Mouse (Mus musculus): Measurements from ENCODE around the gene Tspan3.

Gene Tspan3

DNA sequence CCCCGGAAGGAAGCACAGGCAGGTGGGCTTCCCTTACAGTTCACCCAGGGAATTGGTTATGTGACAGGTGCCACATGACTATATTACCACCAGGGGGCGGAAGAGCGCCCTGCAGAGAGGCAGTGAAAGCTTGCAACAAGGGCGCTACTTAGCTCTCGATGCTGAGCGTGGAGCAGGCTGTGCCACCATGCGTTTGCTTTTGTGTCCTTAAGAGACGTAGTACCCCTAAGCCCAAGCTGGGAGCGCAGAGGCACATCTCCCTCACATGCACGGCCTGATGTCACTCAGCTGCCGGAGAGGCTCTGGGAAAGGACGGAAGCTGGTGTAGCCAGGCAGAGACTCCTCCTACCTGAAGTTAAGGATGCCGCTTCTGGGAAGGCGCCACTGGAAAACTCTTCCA lies 46.7 kb downstream of the Tspan3 start:
- in situ Hi-C loops (cut with MseI, MboI) = loop anchor here in 1 of 2 experiments (5.0 kb wide), 1 partner anchor 41 kb away; no protein-coding TSS in a partner anchor

DNA sequence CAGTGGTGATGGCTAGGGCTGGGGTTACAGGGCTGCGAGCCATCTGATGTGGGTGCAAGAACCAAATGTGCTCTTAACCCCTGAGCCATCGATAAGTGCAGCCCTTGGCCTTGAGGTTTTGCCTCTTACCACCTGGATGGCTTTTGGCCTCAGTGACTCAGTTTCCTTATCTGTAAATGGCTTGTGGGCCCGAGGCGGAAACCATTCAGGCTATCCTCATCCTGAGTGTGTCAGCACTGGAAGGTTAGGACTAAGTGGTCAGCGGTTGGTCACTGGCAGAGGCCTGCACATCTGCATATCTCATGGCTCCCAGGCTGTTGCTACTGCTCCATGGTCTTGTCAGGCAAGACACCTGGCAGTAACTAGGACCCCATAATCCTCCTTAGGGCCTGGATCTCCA lies 47.2 kb downstream of the Tspan3 start:
- in situ Hi-C loops (cut with MseI, MboI) = loop anchor here in 1 of 2 experiments (5.0 kb wide), 1 partner anchor 41 kb away; no protein-coding TSS in a partner anchor

DNA sequence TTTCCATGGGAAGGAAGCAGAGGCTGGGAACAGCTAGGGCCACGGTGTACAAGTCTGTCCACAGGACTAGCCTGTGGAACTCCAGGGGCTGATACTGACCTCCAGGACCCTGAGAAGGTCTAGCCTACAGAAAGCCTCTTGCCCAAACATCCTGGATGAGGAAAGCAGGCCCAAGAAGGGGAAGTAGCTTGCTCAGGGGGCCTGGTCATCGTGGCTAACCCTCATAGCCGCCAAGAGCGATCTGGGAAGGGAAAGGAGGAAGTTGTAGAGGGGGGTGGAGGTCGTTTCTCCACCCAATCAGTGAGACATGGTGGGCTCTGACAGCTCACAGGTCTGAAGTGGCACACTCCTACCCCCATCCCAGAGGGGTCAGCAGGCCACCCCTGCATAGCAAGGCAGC lies 57.1 kb downstream of the Tspan3 start:
- in situ Hi-C loops (cut with MseI, MboI) = no loop called here

DNA sequence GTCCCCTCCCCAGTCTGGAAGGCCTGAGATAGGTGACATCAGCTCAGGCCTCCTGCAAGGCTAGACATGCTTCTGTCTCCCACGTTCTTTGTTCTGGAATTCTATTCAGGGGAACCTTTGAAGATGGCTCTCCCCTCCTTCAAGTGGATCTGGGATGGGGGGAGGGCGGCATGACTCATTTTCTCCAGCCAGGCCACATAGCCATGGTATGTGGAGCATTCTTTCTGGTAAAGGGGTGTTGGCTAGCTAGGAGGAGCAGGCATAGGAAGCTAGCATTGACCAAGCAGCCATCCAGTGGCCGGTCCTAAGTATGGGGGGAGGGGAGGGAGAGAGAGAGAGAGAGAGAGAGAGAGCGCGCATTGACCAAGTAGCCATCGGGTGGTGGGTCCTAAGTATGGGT lies 57.8 kb downstream of the Tspan3 start:
- in situ Hi-C loops (cut with MseI, MboI) = no loop called here

DNA sequence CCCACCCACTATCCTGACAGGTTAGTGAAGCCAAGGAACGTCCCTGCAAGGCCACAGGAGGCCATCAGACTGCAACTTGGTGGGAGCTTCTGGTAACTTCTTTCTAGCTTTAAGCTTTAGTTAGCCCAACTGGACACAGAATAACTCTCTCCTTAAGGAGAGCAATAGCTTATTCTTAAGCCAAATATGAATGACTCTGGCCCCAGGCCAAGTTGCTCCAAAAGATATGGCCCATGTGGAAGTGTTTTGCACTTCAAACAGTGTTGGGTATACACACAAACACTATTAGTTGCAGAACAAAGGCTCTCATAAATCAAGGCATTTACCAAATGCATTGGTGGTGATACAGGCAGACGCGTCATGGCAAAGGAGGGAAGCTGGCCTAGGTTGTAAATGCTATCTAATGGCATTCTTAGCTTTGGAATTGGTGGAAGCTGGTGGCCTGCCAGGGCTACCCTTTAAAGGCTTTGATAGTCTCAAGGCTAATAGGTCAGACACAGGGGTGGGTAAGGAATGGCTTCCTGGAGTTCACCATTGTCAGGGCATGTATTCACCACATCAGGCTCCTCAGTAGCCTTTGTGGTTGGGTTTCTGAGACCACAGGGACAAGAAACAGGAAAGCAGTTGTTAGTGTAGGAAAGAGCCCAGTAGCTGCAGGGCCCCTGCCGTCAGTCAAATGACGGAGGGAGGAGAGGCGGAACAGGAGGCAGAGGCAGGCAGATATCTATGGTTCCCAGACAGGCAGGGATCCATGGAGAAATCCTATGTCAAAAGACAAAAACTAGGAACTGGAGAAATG lies 58.8 kb downstream of the Tspan3 start:
- in situ Hi-C loops (cut with MseI, MboI) = no loop called here

DNA sequence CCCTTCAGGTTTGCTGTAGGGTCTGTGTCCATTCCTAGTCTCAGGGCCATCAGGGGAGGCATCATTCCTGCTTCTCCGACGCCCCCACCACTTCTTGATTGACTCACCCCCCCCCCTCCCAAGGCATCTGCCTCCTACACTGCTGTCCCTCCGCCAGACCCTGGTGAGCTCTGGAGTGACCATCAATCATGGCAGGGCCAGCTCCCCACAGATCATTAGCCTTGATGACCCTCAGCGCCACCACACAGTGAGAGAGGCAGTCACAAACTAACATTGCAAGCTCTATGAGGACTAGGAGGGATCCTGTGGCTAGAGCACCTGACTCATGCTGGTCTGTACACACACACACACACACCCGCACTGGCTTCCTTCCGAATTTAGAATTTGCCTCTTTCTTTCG lies 60.4 kb downstream of the Tspan3 start:
- in situ Hi-C loops (cut with MseI, MboI) = no loop called here

DNA sequence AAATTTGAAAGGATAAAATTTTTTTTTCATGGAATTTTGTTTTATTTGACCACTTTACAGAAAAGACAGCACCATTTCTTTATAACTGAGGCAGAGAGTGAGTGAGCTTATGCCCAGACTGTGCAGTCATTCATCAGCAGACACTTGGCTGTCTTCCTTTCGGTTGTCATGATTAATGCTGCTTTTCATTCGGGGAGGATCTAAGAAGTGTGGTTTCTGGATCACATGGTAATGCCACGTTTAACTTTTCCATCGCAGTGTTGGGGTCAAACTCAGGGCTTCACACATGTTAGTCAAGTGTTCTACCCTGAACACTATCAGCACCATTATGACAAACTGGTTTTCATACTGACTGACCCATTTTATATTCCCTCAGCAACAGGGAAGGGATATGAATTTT lies 64.3 kb downstream of the Tspan3 start:
- in situ Hi-C loops (cut with MseI, MboI) = no loop called here

DNA sequence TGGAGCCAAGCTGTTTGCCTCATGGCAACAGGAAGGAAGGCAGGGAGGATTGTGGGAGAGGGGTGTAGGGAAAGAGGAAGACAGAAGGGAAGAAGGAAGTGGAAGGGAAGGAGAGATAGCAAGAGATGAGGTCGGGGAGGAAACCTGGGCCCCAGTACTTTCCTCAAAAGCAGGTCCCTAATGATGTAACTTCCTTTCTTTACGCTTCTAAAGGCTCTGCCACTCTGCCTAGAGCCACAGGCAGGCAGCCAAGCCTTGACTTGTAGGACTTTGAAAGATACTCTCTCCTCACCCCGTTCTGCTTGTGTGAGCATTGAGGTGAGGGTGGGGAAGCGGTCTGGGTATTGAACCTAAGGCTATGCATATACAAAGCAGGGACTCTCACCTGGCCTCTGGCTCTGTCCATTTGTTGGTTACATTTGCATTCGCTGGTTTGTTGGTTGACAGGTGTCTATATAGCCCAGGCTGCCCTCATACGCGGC lies 65.2 kb downstream of the Tspan3 start:
- in situ Hi-C loops (cut with MseI, MboI) = no loop called here

DNA sequence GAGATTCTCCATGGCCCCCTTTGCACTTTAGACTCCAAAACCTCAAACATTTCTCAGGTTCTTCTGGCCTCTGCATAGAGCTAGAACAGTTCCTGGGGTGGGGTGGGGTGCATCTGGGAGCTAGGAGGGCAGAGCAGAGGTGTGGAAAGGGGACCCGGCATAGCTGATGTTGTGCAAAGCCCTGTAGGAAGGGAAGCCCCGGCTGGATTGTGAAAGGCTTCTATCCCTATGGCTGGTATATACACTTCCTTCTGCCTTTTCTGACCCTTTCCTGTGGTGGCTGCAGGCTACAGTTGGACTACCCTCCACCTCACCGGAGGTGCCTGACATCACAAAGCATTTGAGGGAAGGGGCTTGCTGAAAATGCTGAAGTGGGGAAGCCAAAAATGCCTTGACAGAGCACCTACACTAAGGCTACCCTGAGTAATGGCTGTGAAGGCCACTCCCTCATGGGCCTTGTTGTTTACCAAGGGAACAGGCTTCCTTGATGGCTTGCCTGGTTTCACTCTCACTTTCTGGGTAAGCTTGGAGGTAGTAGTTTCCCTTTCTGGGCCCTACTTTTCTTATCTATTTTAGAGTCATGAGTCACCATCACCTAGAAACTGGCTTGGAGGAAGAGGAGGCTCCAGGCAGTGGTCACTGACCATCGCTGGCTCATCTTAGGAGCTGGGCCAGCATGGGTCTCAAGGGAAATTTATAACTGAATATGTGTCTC lies 67.5 kb downstream of the Tspan3 start:
- in situ Hi-C loops (cut with MseI, MboI) = no loop called here

DNA sequence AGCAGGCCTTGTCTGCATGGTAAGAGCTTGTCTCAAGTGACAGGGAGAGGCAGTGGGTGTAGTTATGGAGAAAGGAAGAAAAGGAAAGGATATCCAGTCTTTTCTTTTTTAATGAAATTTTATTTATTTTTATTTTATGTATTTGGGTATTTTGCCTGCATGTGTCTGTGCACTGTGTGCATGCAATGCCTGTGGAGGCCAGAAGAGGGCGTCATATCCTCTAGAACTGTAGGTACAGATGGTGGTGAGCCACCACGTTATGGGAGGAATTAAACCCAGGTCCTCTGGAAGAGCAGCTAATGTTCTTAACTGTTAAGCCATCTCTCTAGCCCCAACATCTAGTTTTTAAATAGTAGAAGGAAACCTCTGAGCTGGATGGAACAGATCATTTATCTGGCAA lies 73.2 kb downstream of the Tspan3 start:
- in situ Hi-C loops (cut with MseI, MboI) = no loop called here

DNA sequence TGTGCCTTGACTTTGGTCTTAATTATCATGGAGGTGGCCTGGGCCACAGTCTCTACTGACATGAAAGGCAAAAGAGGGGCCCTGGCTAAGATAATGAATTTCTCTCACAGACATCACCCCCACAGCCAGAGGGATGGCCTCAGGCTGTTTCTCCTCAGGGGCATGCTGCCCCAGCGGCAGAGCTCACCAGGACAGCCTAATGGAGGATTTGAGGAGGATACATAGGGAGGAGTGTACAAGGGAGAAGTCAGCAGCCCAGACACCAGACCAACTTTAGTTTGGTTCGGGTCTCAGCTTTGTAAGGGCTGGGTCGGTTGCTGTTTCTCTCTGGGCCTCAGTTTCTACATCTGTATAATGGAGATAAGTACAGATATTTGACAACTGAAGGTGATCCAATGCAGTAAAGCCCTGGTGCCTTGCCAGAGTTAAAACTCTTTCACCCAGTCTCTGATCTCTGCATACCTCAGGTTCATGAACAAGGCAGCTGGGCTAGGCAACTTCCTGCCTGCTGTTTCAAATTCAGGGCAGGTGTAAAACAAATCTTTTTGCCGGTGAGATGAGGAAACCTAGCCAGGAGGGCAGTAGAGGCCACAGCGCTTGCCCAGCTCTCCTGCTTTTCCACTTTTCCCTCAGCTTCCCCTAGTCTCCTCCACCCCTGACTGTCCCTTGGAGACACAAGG lies 74.6 kb downstream of the Tspan3 start:
- in situ Hi-C loops (cut with MseI, MboI) = no loop called here

DNA sequence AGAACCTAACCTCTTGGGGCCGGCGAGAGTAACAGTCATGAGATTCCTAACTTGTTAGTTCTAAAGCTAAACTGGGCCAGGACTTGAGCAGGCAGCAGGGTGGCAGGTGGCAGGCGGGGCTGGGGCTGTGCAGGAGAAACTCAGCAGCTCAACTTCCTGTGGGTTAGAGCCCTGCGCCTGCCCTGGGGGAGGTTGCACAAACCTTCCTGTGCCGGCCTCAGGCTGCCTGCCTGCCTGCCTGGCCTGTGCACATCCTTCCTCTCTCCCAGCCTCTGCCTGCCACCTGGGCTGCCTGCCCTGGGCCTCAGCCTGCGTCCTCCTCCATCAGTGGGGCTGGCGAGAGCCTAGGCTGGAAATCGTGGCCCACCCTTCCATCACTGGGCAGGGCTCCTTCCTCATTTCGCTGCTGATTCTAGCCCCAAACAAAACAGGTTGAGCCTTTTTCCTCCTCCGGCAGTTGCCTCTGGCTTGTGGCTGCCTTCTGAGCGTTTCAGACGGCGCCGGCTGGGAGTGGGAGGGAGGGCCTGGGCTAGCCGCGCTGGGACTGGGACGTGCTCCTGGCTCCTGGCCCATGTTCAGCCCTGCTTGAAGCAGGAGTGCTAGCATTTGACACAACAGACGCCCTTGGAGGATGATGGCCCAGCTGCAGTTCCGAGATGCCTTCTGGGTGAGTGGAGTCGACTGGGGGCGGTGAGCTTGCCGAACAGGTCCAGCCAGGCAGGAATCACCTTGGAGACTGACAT lies 75.3 kb downstream of the Tspan3 start, which contains the start of gene Pstpip1:
Gene Pstpip1, plus strand, starts transcription at position 185 of the 743 bp plus-strand sequence.
- in situ Hi-C loops (cut with MseI, MboI) = no loop called here

DNA sequence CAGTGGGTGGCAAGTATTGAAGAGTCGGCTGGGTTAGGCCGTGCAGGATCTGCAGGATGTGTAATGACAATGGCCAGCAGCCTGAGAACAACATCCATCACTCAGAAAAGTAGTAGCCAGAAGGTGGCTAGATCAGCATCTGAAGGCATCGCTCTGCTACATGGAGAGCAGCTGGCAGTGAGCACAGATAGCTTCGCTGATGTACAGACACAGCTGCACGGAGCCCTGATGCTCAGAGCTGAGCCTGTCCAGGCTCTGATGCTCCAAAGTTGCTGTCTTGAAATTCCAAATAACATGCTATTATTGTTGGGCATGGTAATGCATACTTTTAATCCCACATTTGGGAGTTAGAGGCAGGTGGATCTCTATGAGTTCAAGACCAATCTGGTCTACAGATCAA lies 78.8 kb downstream of the Tspan3 start:
- in situ Hi-C loops (cut with MseI, MboI) = no loop called here

Data from mouse trophoblast stem cell (cell line).